Mouse (Mus musculus): ENCODE data around the gene Emx1. TPM values are rescaled to one million over a fixed set of nuclear protein-coding genes. Genes with fewer than 3 reads are reported as not detected.

Gene Emx1
- total and polyA plus RNA-seq, 3 experiments, result not detected

GRCm38 (mm10) chr6:85209226-85209967 lies 22.2 kb downstream of the Emx1 start:
- ATAC-seq (ENCODE audit: extremely low read depth, insufficient number of reproducible peaks, low FRiP score, poor library complexity, severe bottlenecking) (no peak), DNase-seq (ENCODE audit: low spot score) (no peak)
- Histone ChIP-seq H3K36me3 (replicated peaks) (no peaks in the 10 kb centered on the region), H3K27me3 (ENCODE audit: insufficient read depth, low read length) (peaks cover 4% of the 10 kb centered on the region), H3K4me3 (ENCODE audit: low read depth, low read length) (no peak overlapping the region), H3K9me3 (replicated peaks) (no peaks in the 10 kb centered on the region), H3K4me1 (ENCODE audit: insufficient read depth, low read depth, low read length) (no peaks in the 10 kb centered on the region)
- no peak for TF ChIP-seq POLR2AphosphoS5 (IDR thresholded peaks at IDR 0.05; ENCODE audit: insufficient replicate concordance, low read depth, low read length)
- TF ChIP-seq TAL1 (conservative IDR thresholded peaks at IDR 0.05; ENCODE audit: low read depth, low read length), result no peak
- no peak for TF ChIP-seq GATA1 (IDR thresholded peaks at IDR 0.05; ENCODE audit: borderline replicate concordance, low read length)
- no peak for TF ChIP-seq CTCF (IDR thresholded peaks at IDR 0.05; ENCODE audit: low read depth, low read length)
- no peak for TF ChIP-seq GATA2 (IDR thresholded peaks at IDR 0.05; ENCODE audit: borderline replicate concordance, low read depth, low read length)

GRCm38 (mm10) chr6:85210686-85211085 lies 23.4 kb downstream of the Emx1 start:
- Histone ChIP-seq H3K27me3 (ENCODE audit: insufficient read depth, low read length) (peaks cover 6% of the 10 kb centered on the region; the same call in 1 of the 2 replicates), H3K4me1 (ENCODE audit: insufficient read depth, low read depth, low read length) (no peaks in the 10 kb centered on the region), H3K36me3 (replicated peaks) (no peaks in the 10 kb centered on the region), H3K9me3 (replicated peaks) (no peaks in the 10 kb centered on the region), H3K4me3 (ENCODE audit: low read depth, low read length) (no peak overlapping the region)
- no peak for ATAC-seq (ENCODE audit: extremely low read depth, insufficient number of reproducible peaks, low FRiP score, poor library complexity, severe bottlenecking)
- no peak for DNase-seq (ENCODE audit: low spot score)
- TF ChIP-seq GATA2 (IDR thresholded peaks at IDR 0.05; ENCODE audit: borderline replicate concordance, low read depth, low read length) (no peak), GATA1 (IDR thresholded peaks at IDR 0.05; ENCODE audit: borderline replicate concordance, low read length) (no peak), CTCF (IDR thresholded peaks at IDR 0.05; ENCODE audit: low read depth, low read length) (no peak), POLR2AphosphoS5 (IDR thresholded peaks at IDR 0.05; ENCODE audit: insufficient replicate concordance, low read depth, low read length) (no peak), TAL1 (conservative IDR thresholded peaks at IDR 0.05; ENCODE audit: low read depth, low read length) (no peak)

- no peaks in the 10 kb centered on the region for H3K36me3 ChIP-seq (replicated peaks)
- no peaks in the 10 kb centered on the region for H3K4me1 ChIP-seq (ENCODE audit: insufficient read depth, low read depth, low read length)
- peaks cover 22% of the 10 kb centered on the region for H3K27me3 ChIP-seq (ENCODE audit: insufficient read depth, low read length)
- H3K4me3 ChIP-seq (ENCODE audit: low read depth, low read length), result no peak overlapping the region
- TF ChIP-seq TAL1 (conservative IDR thresholded peaks at IDR 0.05; ENCODE audit: low read depth, low read length), result no peak
- no peak for TF ChIP-seq GATA1 (IDR thresholded peaks at IDR 0.05; ENCODE audit: borderline replicate concordance, low read length)
- no peak for TF ChIP-seq CTCF (IDR thresholded peaks at IDR 0.05; ENCODE audit: low read depth, low read length)
- TF ChIP-seq GATA2 (IDR thresholded peaks at IDR 0.05; ENCODE audit: borderline replicate concordance, low read depth, low read length), result no peak
- TF ChIP-seq POLR2AphosphoS5 (IDR thresholded peaks at IDR 0.05; ENCODE audit: insufficient replicate concordance, low read depth, low read length), result no peak
- DNase-seq (ENCODE audit: low spot score), result no peak
- no peak for ATAC-seq (ENCODE audit: extremely low read depth, insufficient number of reproducible peaks, low FRiP score, poor library complexity, severe bottlenecking)
- H3K9me3 ChIP-seq (replicated peaks), result no peaks in the 10 kb centered on the region
Measured at GRCm38 (mm10) chr6:85218251-85218650, 31.0 kb downstream of the Emx1 start.

GRCm38 (mm10) chr6:85218684-85219445 lies 31.6 kb downstream of the Emx1 start:
- no peaks in the 10 kb centered on the region for H3K9me3 ChIP-seq (replicated peaks)
- DNase-seq (ENCODE audit: low spot score), result no peak
- ATAC-seq (ENCODE audit: extremely low read depth, insufficient number of reproducible peaks, low FRiP score, poor library complexity, severe bottlenecking), result no peak
- H3K36me3 ChIP-seq (replicated peaks), result no peaks in the 10 kb centered on the region
- no peak for TF ChIP-seq CTCF (IDR thresholded peaks at IDR 0.05; ENCODE audit: low read depth, low read length)
- no peak for TF ChIP-seq POLR2AphosphoS5 (IDR thresholded peaks at IDR 0.05; ENCODE audit: insufficient replicate concordance, low read depth, low read length)
- no peak for TF ChIP-seq GATA2 (IDR thresholded peaks at IDR 0.05; ENCODE audit: borderline replicate concordance, low read depth, low read length)
- no peak for TF ChIP-seq GATA1 (IDR thresholded peaks at IDR 0.05; ENCODE audit: borderline replicate concordance, low read length)
- TF ChIP-seq TAL1 (conservative IDR thresholded peaks at IDR 0.05; ENCODE audit: low read depth, low read length), result no peak
- no peaks in the 10 kb centered on the region for H3K4me1 ChIP-seq (ENCODE audit: insufficient read depth, low read depth, low read length)
- H3K4me3 ChIP-seq (ENCODE audit: low read depth, low read length), result no peak overlapping the region
- peaks cover 25% of the 10 kb centered on the region for H3K27me3 ChIP-seq (ENCODE audit: insufficient read depth, low read length)

- DNase-seq (ENCODE audit: low spot score) (no peak), ATAC-seq (ENCODE audit: extremely low read depth, insufficient number of reproducible peaks, low FRiP score, poor library complexity, severe bottlenecking) (no peak)
- H3K36me3 ChIP-seq (replicated peaks), result no peaks in the 10 kb centered on the region
- no peaks in the 10 kb centered on the region for H3K9me3 ChIP-seq (replicated peaks)
- TF ChIP-seq POLR2AphosphoS5 (IDR thresholded peaks at IDR 0.05; ENCODE audit: insufficient replicate concordance, low read depth, low read length), result no peak
- no peak for TF ChIP-seq GATA2 (IDR thresholded peaks at IDR 0.05; ENCODE audit: borderline replicate concordance, low read depth, low read length)
- TF ChIP-seq GATA1 (IDR thresholded peaks at IDR 0.05; ENCODE audit: borderline replicate concordance, low read length), result no peak
- no peak overlapping the region for H3K4me3 ChIP-seq (ENCODE audit: low read depth, low read length)
- H3K27me3 ChIP-seq (ENCODE audit: insufficient read depth, low read length), result peaks cover 18% of the 10 kb centered on the region
- no peaks in the 10 kb centered on the region for H3K4me1 ChIP-seq (ENCODE audit: insufficient read depth, low read depth, low read length)
Measured at GRCm38 (mm10) chr6:85219706-85220105, 32.5 kb downstream of the Emx1 start.

- peaks cover 18% of the 10 kb centered on the region for H3K27me3 ChIP-seq (ENCODE audit: insufficient read depth, low read length)
- no peaks in the 10 kb centered on the region for H3K36me3 ChIP-seq (replicated peaks)
- ATAC-seq (ENCODE audit: extremely low read depth, insufficient number of reproducible peaks, low FRiP score, poor library complexity, severe bottlenecking) (no peak), DNase-seq (ENCODE audit: low spot score) (no peak)
- H3K4me1 ChIP-seq (ENCODE audit: insufficient read depth, low read depth, low read length), result no peaks in the 10 kb centered on the region
- TF ChIP-seq CTCF (IDR thresholded peaks at IDR 0.05; ENCODE audit: low read depth, low read length) (no peak), GATA2 (IDR thresholded peaks at IDR 0.05; ENCODE audit: borderline replicate concordance, low read depth, low read length) (no peak), TAL1 (conservative IDR thresholded peaks at IDR 0.05; ENCODE audit: low read depth, low read length) (no peak), GATA1 (IDR thresholded peaks at IDR 0.05; ENCODE audit: borderline replicate concordance, low read length) (no peak), POLR2AphosphoS5 (IDR thresholded peaks at IDR 0.05; ENCODE audit: insufficient replicate concordance, low read depth, low read length) (no peak)
- H3K4me3 ChIP-seq (ENCODE audit: low read depth, low read length), result no peak overlapping the region
- no peaks in the 10 kb centered on the region for H3K9me3 ChIP-seq (replicated peaks)
Measured at GRCm38 (mm10) chr6:85220917-85221316, 33.7 kb downstream of the Emx1 start.
